Mouse (Mus musculus) CD4-positive naive resting alpha-beta T cell, adult 57 days (primary cell): ENCODE results near the gene Pou2f2. TPM values are rescaled to one million over a fixed set of nuclear protein-coding genes. Genes with fewer than 3 reads are reported as not detected.

Source experiments
- total RNA-seq: library from RNA; stranded (reverse); gene quantifications from one replicate; pipeline ENCODE4 v1.2.4, GENCODE M21; 2023

Pou2f2 gene
- 16.6 TPM for total RNA-seq

DNA sequence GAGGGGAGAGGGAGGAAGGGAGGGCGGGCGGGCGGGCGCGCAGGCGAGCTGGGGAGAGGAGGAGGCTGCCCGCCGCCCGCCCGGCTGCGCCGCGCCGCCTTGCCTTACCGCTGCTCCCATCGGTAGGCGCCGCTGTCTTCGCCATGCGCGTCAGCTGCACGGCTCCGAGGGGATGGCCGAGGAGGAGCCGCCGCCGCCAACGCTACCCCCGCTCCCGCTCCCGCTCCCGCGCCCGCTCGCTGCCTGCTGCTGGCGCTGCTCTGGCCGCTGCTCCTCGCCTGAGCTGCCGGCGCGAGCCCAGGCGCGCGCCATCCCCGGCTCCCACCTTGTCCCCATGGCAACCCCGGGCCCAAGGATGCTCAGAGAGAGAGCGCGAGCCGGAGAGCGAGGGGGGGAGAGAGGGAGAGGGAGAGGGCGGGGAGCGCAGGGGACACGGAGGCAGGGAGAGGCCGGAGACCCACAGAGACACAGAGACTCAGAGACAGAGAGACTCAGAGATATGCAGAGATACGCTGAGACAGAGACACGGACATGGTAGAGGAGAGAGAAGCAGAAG, at the start of gene Pou2f2:
TSS of gene Pou2f2 (minus strand) at position 121 of the 556 bp plus-strand sequence.

DNA sequence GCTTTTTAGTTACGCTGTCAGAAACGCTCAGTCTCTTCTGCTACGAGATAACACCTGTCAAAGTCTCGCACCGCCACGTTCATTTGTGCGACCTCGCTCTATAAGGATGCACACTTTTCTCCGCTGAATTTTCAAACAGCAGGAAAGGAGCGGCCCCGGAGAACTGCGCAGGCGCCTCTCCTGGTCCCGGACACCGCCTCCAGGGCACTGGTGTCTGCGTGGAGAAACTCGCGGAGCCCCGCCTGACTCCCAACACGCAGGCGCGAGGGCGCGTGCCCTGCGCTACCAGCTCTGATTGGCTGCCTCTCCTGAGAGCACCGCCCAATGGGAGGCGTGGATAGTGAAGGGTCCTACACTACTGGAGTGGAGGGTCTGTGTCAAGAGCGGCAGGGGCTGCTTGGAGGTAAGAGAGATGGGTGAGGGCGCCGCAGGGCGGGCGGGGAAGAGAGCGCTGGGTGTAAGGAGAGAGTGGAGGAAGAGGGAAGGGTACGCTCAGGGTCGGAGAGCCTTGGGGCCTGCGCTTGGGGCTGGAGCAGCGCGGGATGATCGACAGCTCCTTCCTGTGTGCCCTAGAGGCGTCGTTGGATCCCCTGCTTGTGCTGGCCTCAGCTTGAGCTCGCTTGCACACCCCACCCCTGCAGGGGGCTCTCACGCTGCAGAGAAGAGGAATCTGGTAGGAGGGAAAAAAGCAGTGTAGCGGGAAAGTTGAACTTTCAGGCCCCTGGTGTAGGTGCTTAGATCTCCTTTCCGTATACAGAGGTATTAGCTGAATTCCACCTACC, 41.8 kb upstream of the Pou2f2 start, which contains the start of gene Zfp526:
TSS of gene Zfp526 (plus strand) at position 324 of the 782 bp plus-strand sequence.

DNA sequence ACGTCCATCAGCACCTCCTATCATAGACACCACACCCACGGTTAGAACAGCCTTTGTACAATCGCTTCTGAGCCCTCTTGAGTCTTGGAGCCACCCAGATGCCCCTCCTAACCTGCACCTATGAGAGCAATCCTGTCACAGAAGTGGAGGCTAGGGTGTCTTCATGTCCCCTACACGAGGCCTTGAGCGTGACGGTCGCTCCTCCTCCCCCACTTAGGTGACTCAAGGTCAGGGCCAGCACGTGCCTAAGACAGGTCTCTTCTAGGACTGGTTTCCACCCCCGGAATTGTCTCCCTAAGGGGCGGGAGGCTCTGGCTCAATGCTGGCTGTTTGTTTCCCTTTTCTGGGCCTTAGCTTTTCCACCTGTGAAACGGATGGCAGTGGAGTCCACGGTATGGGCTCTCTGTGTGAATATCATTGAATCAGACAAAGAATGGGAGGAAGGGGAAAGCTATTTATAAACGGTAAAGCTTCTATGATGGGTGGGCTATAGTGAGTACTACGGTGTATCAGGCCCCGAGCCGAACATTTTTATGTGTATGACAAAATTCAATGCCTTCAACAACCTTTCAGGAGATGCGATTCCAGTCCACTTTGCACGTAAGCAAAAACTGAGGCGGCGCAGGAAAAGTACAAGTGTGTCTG, 41.1 kb upstream of the Pou2f2 start, which contains the start of gene Dedd2:
TSS of gene Dedd2 (minus strand) at position 159 of the 645 bp plus-strand sequence.

DNA sequence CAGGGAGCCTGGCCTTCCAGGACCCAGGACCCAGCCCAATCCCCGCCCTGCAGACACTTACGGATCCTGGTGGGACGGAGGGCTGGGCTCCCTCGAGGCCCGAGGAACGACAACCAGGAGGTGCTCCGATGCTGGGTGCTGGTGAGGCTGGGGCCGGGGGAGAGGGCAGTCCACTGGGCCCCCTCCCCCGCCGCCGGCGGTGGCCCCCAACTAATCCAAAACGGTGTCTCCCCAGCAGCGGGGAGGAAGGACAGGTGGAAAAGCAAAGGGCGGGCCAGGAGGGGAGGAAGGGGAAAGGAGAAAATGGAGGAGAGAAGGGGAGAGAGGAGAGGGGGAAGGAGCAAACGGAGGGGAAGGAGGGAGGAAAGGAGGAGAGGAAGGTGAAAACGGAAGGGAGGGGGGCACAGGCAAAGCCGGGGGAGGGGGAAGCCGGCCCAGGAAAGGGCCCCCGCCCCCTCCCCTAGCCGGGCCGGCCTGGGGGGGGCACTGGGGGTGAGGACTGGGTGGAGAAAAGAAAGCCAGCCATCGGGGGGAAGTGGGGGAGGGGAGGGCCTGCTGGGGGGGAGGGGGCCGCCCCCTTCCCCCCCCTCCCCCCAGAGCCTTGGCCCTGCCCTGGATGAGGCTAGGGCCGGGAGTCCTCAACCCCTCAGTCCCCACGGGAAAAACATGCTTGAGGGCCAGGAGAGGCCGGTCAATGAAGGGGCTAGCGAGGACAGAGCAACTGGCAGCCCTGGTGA, 107.4 kb downstream of the Pou2f2 start, which contains the start of the genes Grik5 and Zfp574:
TSS of gene Grik5 (minus strand) at position 368 of the 737 bp plus-strand sequence.
TSS of gene Zfp574 (plus strand) at position 589 of the 737 bp plus-strand sequence.

Other genes starting within 250 kb of the Pou2f2 start
- not detected for gene Gm4881, start 235.2 kb downstream of the Pou2f2 start, total RNA-seq
- gene Rabac1, start 207.0 kb downstream of the Pou2f2 start, total RNA-seq: 302 TPM
- 17.4 TPM for gene Atp1a3, start 173.8 kb downstream of the Pou2f2 start, total RNA-seq
- 5.6 TPM for gene Grik5, start 107.4 kb downstream of the Pou2f2 start, total RNA-seq
- 21.9 TPM for gene Zfp574, start 107.2 kb downstream of the Pou2f2 start, total RNA-seq
- gene Dedd2, start 40.9 kb upstream of the Pou2f2 start, total RNA-seq: 100 TPM
- gene Zfp526, start 41.7 kb upstream of the Pou2f2 start, total RNA-seq: 18.2 TPM
- 84.8 TPM for gene Gsk3a, start 58.1 kb upstream of the Pou2f2 start, total RNA-seq
- gene Erf, start 71.0 kb upstream of the Pou2f2 start, total RNA-seq: 41.5 TPM
- gene Cic, start 88.0 kb upstream of the Pou2f2 start, total RNA-seq: 318 TPM
- gene Pafah1b3, start 118.3 kb upstream of the Pou2f2 start, total RNA-seq: 9.2 TPM
- not detected for gene Prr19, start 121.7 kb upstream of the Pou2f2 start, total RNA-seq
- not detected for gene Tmem145, start 126.4 kb upstream of the Pou2f2 start, total RNA-seq
- 1.1 TPM for gene Megf8, start 137.4 kb upstream of the Pou2f2 start, total RNA-seq
- gene Cnfn, start 190.0 kb upstream of the Pou2f2 start, total RNA-seq: not detected
- 14.6 TPM for gene Lipe, start 219.0 kb upstream of the Pou2f2 start, total RNA-seq
- not detected for gene Cxcl17, start 233.2 kb upstream of the Pou2f2 start, total RNA-seq